Mouse (Mus musculus): ENCODE results near the gene Esrrg. TPM values are rescaled to one million over a fixed set of nuclear protein-coding genes. Genes with fewer than 3 reads are reported as not detected.
A peak's percentile ranks its signal among the peaks of the same experiment; 100 is the strongest.

Esrrg gene
- polyA plus RNA-seq, 1 experiment = 12.7 TPM

- H3K4me3 ChIP-seq (ENCODE audit: insufficient read depth, low read length) = no peak overlapping the region
- no peak; the same call in 1 of the 2 replicates for TF ChIP-seq CTCF (IDR thresholded peaks at IDR 0.05; ENCODE audit: extremely low read depth, insufficient read depth, low read length)
- no peak for TF ChIP-seq POLR2A (IDR thresholded peaks at IDR 0.05; ENCODE audit: extremely low read depth, insufficient read depth, low read length)
- no peak overlapping the region for H3K27ac ChIP-seq (ENCODE audit: insufficient read depth, low read length)
- no peaks in the 10 kb centered on the region for H3K4me1 ChIP-seq (ENCODE audit: control insufficient read depth, insufficient read depth, low read length)
Measured at GRCm38 (mm10) chr1:187990161-187990560, 381.6 kb downstream of the Esrrg start.

GRCm38 (mm10) chr1:187997584-187998338, 389.2 kb downstream of the Esrrg start:
- TF ChIP-seq CTCF (IDR thresholded peaks at IDR 0.05; ENCODE audit: extremely low read depth, insufficient read depth, low read length) (no peak), POLR2A (IDR thresholded peaks at IDR 0.05; ENCODE audit: extremely low read depth, insufficient read depth, low read length) (peak; percentile 25; the same call in 1 of the 2 replicates)
- Histone ChIP-seq H3K4me3 (ENCODE audit: insufficient read depth, low read length) (peak overlapping the region; percentile 72), H3K4me1 (ENCODE audit: control insufficient read depth, insufficient read depth, low read length) (no peaks in the 10 kb centered on the region), H3K27ac (ENCODE audit: insufficient read depth, low read length) (no peak overlapping the region)

GRCm38 (mm10) chr1:187999121-187999520, 390.5 kb downstream of the Esrrg start:
- Histone ChIP-seq H3K4me1 (ENCODE audit: control insufficient read depth, insufficient read depth, low read length) (no peaks in the 10 kb centered on the region), H3K27ac (ENCODE audit: insufficient read depth, low read length) (no peak overlapping the region), H3K4me3 (ENCODE audit: insufficient read depth, low read length) (no peak overlapping the region)
- TF ChIP-seq POLR2A (IDR thresholded peaks at IDR 0.05; ENCODE audit: extremely low read depth, insufficient read depth, low read length) (no peak), CTCF (IDR thresholded peaks at IDR 0.05; ENCODE audit: extremely low read depth, insufficient read depth, low read length) (no peak)

GRCm38 (mm10) chr1:188000189-188000588, 391.6 kb downstream of the Esrrg start:
- no peak overlapping the region for H3K4me3 ChIP-seq (ENCODE audit: insufficient read depth, low read length)
- H3K27ac ChIP-seq (ENCODE audit: insufficient read depth, low read length) = no peak overlapping the region
- TF ChIP-seq CTCF (IDR thresholded peaks at IDR 0.05; ENCODE audit: extremely low read depth, insufficient read depth, low read length) = no peak
- TF ChIP-seq POLR2A (IDR thresholded peaks at IDR 0.05; ENCODE audit: extremely low read depth, insufficient read depth, low read length) = no peak
- no peaks in the 10 kb centered on the region for H3K4me1 ChIP-seq (ENCODE audit: control insufficient read depth, insufficient read depth, low read length)

GRCm38 (mm10) chr1:188006820-188007491, 398.4 kb downstream of the Esrrg start:
- Histone ChIP-seq H3K4me3 (ENCODE audit: insufficient read depth, low read length) (no peak overlapping the region), H3K4me1 (ENCODE audit: control insufficient read depth, insufficient read depth, low read length) (no peaks in the 10 kb centered on the region), H3K27ac (ENCODE audit: insufficient read depth, low read length) (no peak overlapping the region)
- no peak for TF ChIP-seq CTCF (IDR thresholded peaks at IDR 0.05; ENCODE audit: extremely low read depth, insufficient read depth, low read length)
- TF ChIP-seq POLR2A (IDR thresholded peaks at IDR 0.05; ENCODE audit: extremely low read depth, insufficient read depth, low read length) = no peak

GRCm38 (mm10) chr1:188008476-188008875, 399.9 kb downstream of the Esrrg start:
- H3K4me1 ChIP-seq (ENCODE audit: control insufficient read depth, insufficient read depth, low read length) = no peaks in the 10 kb centered on the region
- no peak overlapping the region for H3K4me3 ChIP-seq (ENCODE audit: insufficient read depth, low read length)
- TF ChIP-seq POLR2A (IDR thresholded peaks at IDR 0.05; ENCODE audit: extremely low read depth, insufficient read depth, low read length) (no peak), CTCF (IDR thresholded peaks at IDR 0.05; ENCODE audit: extremely low read depth, insufficient read depth, low read length) (no peak)
- no peak overlapping the region for H3K27ac ChIP-seq (ENCODE audit: insufficient read depth, low read length)

GRCm38 (mm10) chr1:188009868-188010267, 401.3 kb downstream of the Esrrg start:
- no peaks in the 10 kb centered on the region for H3K4me1 ChIP-seq (ENCODE audit: control insufficient read depth, insufficient read depth, low read length)
- no peak for TF ChIP-seq CTCF (IDR thresholded peaks at IDR 0.05; ENCODE audit: extremely low read depth, insufficient read depth, low read length)
- TF ChIP-seq POLR2A (IDR thresholded peaks at IDR 0.05; ENCODE audit: extremely low read depth, insufficient read depth, low read length) = no peak

DNA sequence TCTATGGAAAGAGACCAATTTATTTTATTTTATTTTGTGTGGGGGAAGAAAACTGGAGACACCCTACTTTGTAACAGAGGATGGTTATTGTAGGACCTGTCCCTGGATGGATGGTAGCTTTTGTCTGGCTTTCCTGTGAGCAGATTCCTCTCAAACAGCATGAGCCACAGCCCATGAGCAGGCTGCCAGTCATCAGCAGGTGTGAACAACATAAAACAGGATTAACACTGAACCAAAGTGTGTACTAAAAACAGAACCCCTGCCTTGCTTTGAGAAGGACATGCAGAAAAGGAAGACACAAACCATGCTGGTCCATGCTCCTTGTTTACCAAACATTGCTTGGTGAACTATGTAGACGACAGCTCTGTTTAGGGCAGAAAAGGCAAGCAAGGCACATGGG, 402.3 kb downstream of the Esrrg start:
- H3K27ac ChIP-seq (ENCODE audit: insufficient read depth, low read length) = no peak overlapping the region
- H3K4me1 ChIP-seq (ENCODE audit: control insufficient read depth, insufficient read depth, low read length) = no peaks in the 10 kb centered on the region
- TF ChIP-seq CTCF (IDR thresholded peaks at IDR 0.05; ENCODE audit: extremely low read depth, insufficient read depth, low read length) = no peak
- no peak for TF ChIP-seq POLR2A (IDR thresholded peaks at IDR 0.05; ENCODE audit: extremely low read depth, insufficient read depth, low read length)
- no peak overlapping the region for H3K4me3 ChIP-seq (ENCODE audit: insufficient read depth, low read length)

More at GRCm38 (mm10) chr1:188009868-188010267, 401.3 kb downstream of the Esrrg start:
- Histone ChIP-seq H3K27ac (ENCODE audit: insufficient read depth, low read length) (no peak overlapping the region), H3K4me3 (ENCODE audit: insufficient read depth, low read length) (no peak overlapping the region)

GRCm38 (mm10) chr1:188014411-188014810, 405.8 kb downstream of the Esrrg start:
- H3K4me1 ChIP-seq (ENCODE audit: control insufficient read depth, insufficient read depth, low read length) = peaks cover 6% of the 10 kb centered on the region
- H3K4me3 ChIP-seq (ENCODE audit: insufficient read depth, low read length) = no peak overlapping the region
- no peak for TF ChIP-seq CTCF (IDR thresholded peaks at IDR 0.05; ENCODE audit: extremely low read depth, insufficient read depth, low read length)
- no peak for TF ChIP-seq POLR2A (IDR thresholded peaks at IDR 0.05; ENCODE audit: extremely low read depth, insufficient read depth, low read length)
- no peak overlapping the region for H3K27ac ChIP-seq (ENCODE audit: insufficient read depth, low read length)
